Mouse (Mus musculus) heart, postnatal 0 days (tissue): ENCODE measurements at regions not wholly inside any gene's neighbourhood (a gene's known extent, or its start where the extent isn't known, plus 50 kb on each side); places are given as distances from the start of the nearest gene placed in this dataset.

ENCODE experiments used
- CTCF ChIP-seq: IDR thresholded peaks from 2 replicates; pipeline ENCODE4 v1.5.1; 2016; ENCODE audit warnings: antibody characterized with exemption, control low read depth, low read depth
- EP300 ChIP-seq: IDR thresholded peaks from 2 replicates; pipeline ENCODE4 v1.6.1; 2016; ENCODE audit warnings: antibody characterized with exemption, low read depth

DNA sequence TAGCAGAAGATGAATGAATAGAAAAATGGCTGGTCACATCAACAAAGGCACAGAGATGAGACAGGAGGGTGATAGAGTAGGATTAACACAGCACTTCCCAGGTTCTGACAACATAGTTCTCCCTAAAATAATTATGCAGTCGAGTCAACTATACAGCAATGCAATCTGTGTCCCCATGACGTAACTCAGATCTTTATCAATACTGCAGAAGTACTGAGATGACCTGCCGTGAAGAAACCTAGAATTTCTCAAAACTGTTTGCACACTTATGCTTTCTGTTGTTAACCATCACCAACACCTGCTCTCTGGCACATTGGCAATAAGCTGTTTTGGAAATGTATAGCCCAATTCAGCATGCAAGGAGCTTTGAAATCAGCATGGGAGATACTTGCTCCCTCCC lies 52.8 kb upstream of the Nampt start:
- TF ChIP-seq CTCF (no peak), EP300 (no peak)
